Mouse (Mus musculus) gastrocnemius, postnatal 4 days (tissue): ENCODE results near the gene Dnttip1. TPM values are rescaled to one million over a fixed set of nuclear protein-coding genes. Genes with fewer than 3 reads are reported as not detected.

ENCODE experiments used
- DNase-seq, 2 experiments: peaks; one replicate each; pipeline ENCODE4 v3.0.0; 2021 to 2022; ENCODE audit warnings: low spot score in 2 of 2, mixed read lengths in 2 of 2
- total RNA-seq, 2 experiments: library from RNA; stranded (reverse); gene quantifications; 2 replicates each; pipeline ENCODE4 v1.2.3; 2021

Gene Dnttip1
- total RNA-seq, 2 experiments from 2014 or later = 40.8 to 40.9 TPM

DNA sequence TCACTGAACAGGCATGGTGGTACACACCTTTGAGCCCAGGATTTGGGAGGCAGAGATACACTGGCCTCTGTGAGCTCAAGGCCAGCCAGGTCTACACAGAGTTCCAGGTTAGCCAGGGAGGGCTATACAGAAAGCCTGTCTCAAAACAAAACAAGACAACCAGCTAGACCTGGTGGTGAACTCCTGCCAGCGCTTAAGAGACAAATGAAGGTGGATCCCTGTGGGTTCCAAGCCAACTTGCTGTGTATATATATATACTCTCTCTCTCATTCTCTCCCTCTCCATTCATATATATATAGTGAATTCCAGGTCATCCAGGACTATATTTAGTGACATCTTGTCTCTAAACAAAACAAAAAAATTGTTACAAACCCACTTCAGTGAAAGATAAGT, 58.1 kb downstream of the Dnttip1 start:
- no peak for DNase-seq

GRCm38 (mm10) chr2:164804533-164805331, 58.9 kb downstream of the Dnttip1 start, which contains the start of the genes Acot8 and Zswim3:
Acot8 (minus strand) TSS chr2:164804882.
Zswim3 (plus strand) TSS chr2:164805098.
- DNase-seq = peak; percentile 85 to 96

GRCm38 (mm10) chr2:164805332-164805718, 59.5 kb downstream of the Dnttip1 start:
- DNase-seq = no peak

DNA sequence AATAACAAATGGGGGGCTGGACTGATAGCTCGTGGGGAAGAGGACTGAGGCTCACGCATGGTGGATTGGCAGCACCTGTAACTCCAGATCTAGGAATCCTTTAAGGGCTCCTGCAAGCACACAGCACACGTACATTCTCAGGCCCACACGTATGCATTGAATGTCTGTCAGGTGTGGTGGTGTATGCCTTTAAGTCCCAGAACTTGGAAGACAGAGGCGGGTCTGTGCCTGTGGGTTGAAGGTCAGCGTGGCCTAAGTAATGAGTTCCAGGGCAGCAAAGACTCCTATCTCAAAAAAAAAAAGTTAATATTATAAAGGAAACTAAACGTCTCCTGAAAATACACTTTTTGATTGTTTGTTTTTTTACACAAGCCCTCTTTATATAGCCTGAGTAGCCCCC, 60.8 kb downstream of the Dnttip1 start:
- no peak for DNase-seq

GRCm38 (mm10) chr2:164813557-164813956, 67.8 kb downstream of the Dnttip1 start:
- no peak for DNase-seq

DNA sequence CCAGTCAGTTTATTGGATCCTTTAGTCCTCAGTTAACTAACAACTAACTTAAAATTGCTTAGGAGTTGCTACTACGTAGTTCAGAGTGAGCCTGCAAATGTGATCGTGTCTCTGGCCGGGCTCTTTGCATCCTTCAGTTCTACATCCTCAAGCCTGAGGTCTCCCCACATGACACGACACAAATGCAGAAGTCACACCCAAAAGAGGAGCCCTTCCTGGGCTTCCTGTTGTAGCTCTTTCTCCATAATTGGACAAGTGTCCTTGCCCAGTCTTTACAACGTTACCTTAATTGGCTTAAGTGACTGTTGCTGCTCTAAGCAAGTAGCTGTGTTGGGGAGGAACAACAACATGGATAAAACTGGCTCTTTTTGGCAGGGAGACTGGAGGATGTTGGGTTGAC, 69.6 kb downstream of the Dnttip1 start:
- DNase-seq = no peak

DNA sequence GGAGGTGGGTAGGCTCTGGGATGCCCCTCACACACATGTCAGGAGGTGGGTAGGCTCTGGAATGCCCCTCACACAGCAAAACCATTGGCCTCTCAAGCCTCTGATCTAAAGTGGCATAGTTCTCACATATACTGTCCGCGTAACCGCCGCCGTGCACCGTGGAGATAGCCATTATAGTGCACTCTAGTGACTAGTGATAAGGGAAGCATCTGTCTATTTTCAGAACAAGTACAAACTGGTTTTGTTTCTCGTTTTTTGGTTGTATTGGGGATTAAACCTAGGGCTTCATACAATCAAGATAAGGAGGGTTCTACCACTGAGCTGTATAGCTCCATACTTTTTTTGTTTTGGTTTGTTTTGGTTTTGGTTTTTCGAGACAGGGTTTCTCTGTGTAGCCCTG, 70.0 kb downstream of the Dnttip1 start:
- no peak for DNase-seq

GRCm38 (mm10) chr2:164817206-164817605, 71.4 kb downstream of the Dnttip1 start:
- no peak for DNase-seq

GRCm38 (mm10) chr2:164817703-164818102, 71.9 kb downstream of the Dnttip1 start:
- no peak for DNase-seq

Other genes with a start within 250 kb of the Dnttip1 start
- 10 to 100 TPM; 66.5 to 66.8 TPM for gene Pigt, start 248.5 kb upstream of the Dnttip1 start, total RNA-seq
- gene Wfdc2, start 183.6 kb upstream of the Dnttip1 start, total RNA-seq = 1 to 10 TPM in 1 of 2 experiments, not detected in 1; 1.3 TPM
- not detected for gene Spint3, start 172.5 kb upstream of the Dnttip1 start, total RNA-seq
- not detected for gene Wfdc6a, start 160.5 kb upstream of the Dnttip1 start, total RNA-seq
- gene Eppin, start 152.4 kb upstream of the Dnttip1 start, total RNA-seq = not detected
- not detected for gene Wfdc6b, start 132.5 kb upstream of the Dnttip1 start, total RNA-seq
- gene Wfdc8, start 132.4 kb upstream of the Dnttip1 start, total RNA-seq = not detected
- not detected for gene Wfdc16, start 107.2 kb upstream of the Dnttip1 start, total RNA-seq
- not detected for gene Wfdc10, start 89.9 kb upstream of the Dnttip1 start, total RNA-seq
- gene Wfdc9, start 89.4 kb upstream of the Dnttip1 start, total RNA-seq = not detected
- not detected for gene Wfdc11, start 71.9 kb upstream of the Dnttip1 start, total RNA-seq
- gene Wfdc13, start 60.9 kb upstream of the Dnttip1 start, total RNA-seq = not detected
- gene Spint4, start 47.5 kb upstream of the Dnttip1 start, total RNA-seq = not detected
- not detected for gene Spint5, start 30.7 kb upstream of the Dnttip1 start, total RNA-seq
- gene Wfdc3, start 52 bp upstream of the Dnttip1 start, total RNA-seq = not detected
- gene Ube2c, start 23.9 kb downstream of the Dnttip1 start, total RNA-seq = 10 to 100 TPM; 26.8 to 34.0 TPM
- gene Tnnc2, start 34.0 kb downstream of the Dnttip1 start, total RNA-seq = over 10,000 TPM; 10,138 to 10,688 TPM
- 10 to 100 TPM; 23.4 to 24.6 TPM for gene Snx21, start 39.8 kb downstream of the Dnttip1 start, total RNA-seq
- 10 to 100 TPM; 12.8 to 14.0 TPM for gene Acot8, start 58.9 kb downstream of the Dnttip1 start, total RNA-seq
- gene Zswim3, start 59.1 kb downstream of the Dnttip1 start, total RNA-seq = 1 to 10 TPM; 1.5 to 1.6 TPM
- 1 to 10 TPM; 4.7 to 5.9 TPM for gene Zswim1, start 76.7 kb downstream of the Dnttip1 start, total RNA-seq
- 1 to 10 TPM; 1.2 to 1.9 TPM for gene Spata25, start 82.6 kb downstream of the Dnttip1 start, total RNA-seq
- gene Ctsa, start 86.9 kb downstream of the Dnttip1 start, total RNA-seq = 10 to 100 TPM; 75.0 to 82.3 TPM
- 10 to 100 TPM; 38.5 to 41.9 TPM for gene Neurl2, start 87.5 kb downstream of the Dnttip1 start, total RNA-seq
- gene Pltp, start 111.7 kb downstream of the Dnttip1 start, total RNA-seq = 10 to 100 TPM in 1 of 2 experiments, 1 to 10 TPM in 1; 9.5 to 15.5 TPM
- 10 to 100 TPM; 42.1 to 43.3 TPM for gene Pcif1, start 133.3 kb downstream of the Dnttip1 start, total RNA-seq
- 10 to 100 TPM; 11.7 to 14.3 TPM for gene Zfp335, start 165.8 kb downstream of the Dnttip1 start, total RNA-seq
- 1 to 10 TPM in 1 of 2 experiments, under 1 TPM in 1; 0.93 to 1.1 TPM for gene Mmp9, start 194.8 kb downstream of the Dnttip1 start, total RNA-seq
- under 1 TPM; 0.54 to 0.93 TPM for gene Slc12a5, start 214.8 kb downstream of the Dnttip1 start, total RNA-seq